Mouse (Mus musculus) kidney, postnatal 36 days (tissue): ENCODE data around the gene Pex26.

Experiments used
- DNase-seq, 2 experiments: peaks; one replicate each; pipeline ENCODE4 v3.0.0; 2021 to 2022; ENCODE audit warnings: mixed read lengths in 2 of 2

Pex26 gene

DNA sequence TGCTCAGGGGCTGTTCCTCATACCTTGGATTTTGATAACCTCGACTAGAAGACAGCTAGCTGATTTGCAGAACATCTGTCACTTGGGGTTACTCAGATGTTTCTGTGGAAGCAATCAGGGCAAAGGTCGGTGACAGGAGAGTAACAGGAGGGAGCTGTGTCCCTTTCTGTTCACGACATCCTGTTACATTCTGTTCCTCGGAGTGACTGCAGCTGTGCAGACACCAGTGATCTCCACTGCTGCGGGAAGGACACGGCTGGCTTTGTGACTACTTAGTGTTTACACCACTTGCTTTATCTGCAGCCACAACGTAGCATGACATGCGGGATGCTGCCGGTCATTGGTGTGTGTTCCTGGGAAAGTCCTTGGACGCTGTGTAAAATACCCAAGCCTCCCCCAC lies 59.7 kb downstream of the Pex26 start:
- DNase-seq = peak in 1 of 2 experiments; percentile 9

DNA sequence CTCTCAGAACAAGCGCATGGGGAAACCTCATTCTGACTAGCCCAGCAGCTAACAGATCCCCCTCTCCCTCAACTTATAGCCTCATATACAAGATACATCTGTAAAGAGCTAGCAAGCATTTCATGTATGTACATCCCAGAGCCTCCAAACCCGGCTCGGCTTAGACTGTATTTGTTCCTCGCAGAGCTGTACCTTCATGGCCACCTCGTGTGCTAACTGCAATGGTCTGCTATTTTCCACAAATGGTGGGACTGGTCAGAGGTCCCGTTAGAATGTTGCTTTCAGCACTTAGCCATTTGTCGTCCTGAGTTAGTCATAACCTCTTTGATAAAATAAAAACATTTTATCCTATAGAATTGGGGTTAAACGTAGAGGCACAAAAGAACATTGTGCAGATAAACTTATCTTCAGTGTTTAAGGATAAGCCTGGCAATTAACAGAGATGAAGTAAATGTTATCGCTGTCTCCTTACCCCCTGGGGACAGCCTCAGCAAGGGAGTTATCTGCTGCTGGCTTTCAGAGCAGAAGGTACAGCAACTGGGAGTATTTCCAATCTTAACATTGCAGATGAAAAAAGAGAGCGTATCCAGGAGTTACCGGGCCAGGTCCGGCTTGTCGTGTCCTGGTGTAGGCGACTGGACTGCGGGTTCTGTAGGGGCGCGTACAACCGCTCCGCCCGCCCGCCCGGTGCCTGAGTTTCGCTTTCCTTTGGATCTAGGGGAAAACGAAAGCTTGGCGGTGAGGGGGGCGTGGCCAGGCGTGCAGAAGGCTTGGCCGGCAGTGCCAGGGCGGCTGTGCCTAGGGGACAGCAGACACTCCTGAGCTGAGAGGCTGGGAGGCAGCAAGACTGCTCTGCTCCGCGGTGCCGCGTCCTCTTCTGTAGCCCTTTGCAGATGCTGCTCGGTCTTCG lies 61.9 kb downstream of the Pex26 start, which contains the start of gene Usp18:
Gene Usp18, plus strand, starts transcription at position 780 of the 910 bp plus-strand sequence.
- DNase-seq = peak; percentile 95 to 98

DNA sequence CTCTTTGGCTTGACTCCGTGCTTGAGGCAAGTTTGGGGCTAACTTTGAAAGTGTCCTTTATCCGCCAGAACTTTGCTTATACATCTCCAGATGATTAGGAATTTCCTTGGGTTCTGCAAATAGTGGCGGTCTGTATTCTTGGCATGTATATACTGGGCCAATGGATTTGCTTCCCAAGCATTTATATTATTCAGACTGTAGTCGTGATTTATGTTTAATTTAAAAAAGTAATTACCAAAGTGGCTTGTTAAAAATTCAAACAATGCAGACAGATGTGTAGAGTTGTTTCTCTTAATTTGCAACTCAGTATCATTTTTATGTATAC lies 62.5 kb downstream of the Pex26 start:
- DNase-seq = no peak
